Mouse (Mus musculus): ENCODE measurements around the gene Ddr2. TPM values are rescaled to one million over a fixed set of nuclear protein-coding genes. Genes with fewer than 3 reads are reported as not detected.

The Ddr2 gene
- polyA plus RNA-seq (2015; fragmentation: Nextera tagmentation; extraction: Ambion mirVana): 1.1 and 1.3 TPM in 2 replicates

- H3K4me2 ChIP-seq (ENCODE audit: low read depth, low read length): no peak within 1 kb of the TSS
- H3K9me3 ChIP-seq (replicated peaks; ENCODE audit: control insufficient read depth, low read length): no peaks in the 10 kb centered on the region
- no peak within 1 kb of the TSS for H3K4me3 ChIP-seq (ENCODE audit: low read depth, low read length)
- H3K9ac ChIP-seq (ENCODE audit: low read depth, low read length): no peak within 1 kb of the TSS
- H3K27ac ChIP-seq (ENCODE audit: low read length): no peak within 1 kb of the TSS
- no peaks in the 10 kb centered on the region for H3K27me3 ChIP-seq (ENCODE audit: control insufficient read depth, insufficient read depth, low read depth, low read length)
- WGBS (ENCODE audit: insufficient replicate concordance): 62% methylated on average over 17 of the region's 17 CpGs
- no peaks in the 10 kb centered on the region for H3K4me1 ChIP-seq (ENCODE audit: control insufficient read depth, low read depth, low read length)
- no peaks in the 10 kb centered on the region for H3K36me3 ChIP-seq (ENCODE audit: control insufficient read depth, insufficient read depth)
- no peak for ATAC-seq (ENCODE audit: low read depth)
Measured at GRCm38 (mm10) chr1:170110516-170111332, at the start of gene Ddr2. TSS of gene Ddr2 (minus strand) at chr1:170110762.

DNA sequence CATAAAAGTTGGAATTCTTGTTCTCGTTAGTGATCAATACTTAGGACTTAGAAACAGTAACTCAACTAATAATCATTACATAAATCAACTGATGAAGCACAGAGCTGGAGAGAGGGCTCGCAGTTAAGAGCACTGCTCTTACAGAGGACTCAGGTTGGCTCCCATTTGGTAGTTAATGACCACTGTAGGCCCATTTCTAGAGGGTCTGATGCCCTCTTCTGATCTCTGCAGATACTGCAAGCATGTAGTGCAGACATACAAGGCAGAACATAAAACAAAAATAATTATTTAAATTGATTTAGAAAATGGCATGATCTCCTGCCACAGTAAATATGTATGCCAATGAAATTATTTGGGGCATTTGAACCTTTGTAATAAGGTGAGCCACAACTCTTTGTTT lies 49.1 kb upstream of the Ddr2 start:
- 87% methylated on average over 2 of the region's 2 CpGs for WGBS (ENCODE audit: insufficient replicate concordance)
- Histone ChIP-seq H3K4me2 (ENCODE audit: low read depth, low read length) (no peak overlapping the region), H3K36me3 (ENCODE audit: control insufficient read depth, insufficient read depth) (peaks cover 11% of the 10 kb centered on the region), H3K4me1 (ENCODE audit: control insufficient read depth, low read depth, low read length) (peaks cover 8% of the 10 kb centered on the region), H3K9me3 (replicated peaks; ENCODE audit: control insufficient read depth, low read length) (no peaks in the 10 kb centered on the region), H3K4me3 (ENCODE audit: low read depth, low read length) (no peak overlapping the region), H3K27me3 (ENCODE audit: control insufficient read depth, insufficient read depth, low read depth, low read length) (no peaks in the 10 kb centered on the region), H3K27ac (ENCODE audit: low read length) (no peak overlapping the region), H3K9ac (ENCODE audit: low read depth, low read length) (no peak overlapping the region)
- ATAC-seq (ENCODE audit: low read depth): no peak

GRCm38 (mm10) chr1:170155761-170156160 lies 45.2 kb upstream of the Ddr2 start:
- Histone ChIP-seq H3K36me3 (ENCODE audit: control insufficient read depth, insufficient read depth) (peaks cover 11% of the 10 kb centered on the region), H3K27me3 (ENCODE audit: control insufficient read depth, insufficient read depth, low read depth, low read length) (no peaks in the 10 kb centered on the region), H3K9ac (ENCODE audit: low read depth, low read length) (no peak overlapping the region), H3K27ac (ENCODE audit: low read length) (no peak overlapping the region), H3K4me3 (ENCODE audit: low read depth, low read length) (no peak overlapping the region), H3K4me2 (ENCODE audit: low read depth, low read length) (no peak overlapping the region), H3K9me3 (replicated peaks; ENCODE audit: control insufficient read depth, low read length) (no peaks in the 10 kb centered on the region), H3K4me1 (ENCODE audit: control insufficient read depth, low read depth, low read length) (no peaks in the 10 kb centered on the region)
- no peak for ATAC-seq (ENCODE audit: low read depth)
- WGBS (ENCODE audit: insufficient replicate concordance): 79% methylated on average over 5 of the region's 5 CpGs

- Histone ChIP-seq H3K27ac (ENCODE audit: low read length) (no peak overlapping the region), H3K4me1 (ENCODE audit: control insufficient read depth, low read depth, low read length) (no peaks in the 10 kb centered on the region), H3K27me3 (ENCODE audit: control insufficient read depth, insufficient read depth, low read depth, low read length) (no peaks in the 10 kb centered on the region), H3K4me3 (ENCODE audit: low read depth, low read length) (no peak overlapping the region), H3K9me3 (replicated peaks; ENCODE audit: control insufficient read depth, low read length) (no peaks in the 10 kb centered on the region), H3K36me3 (ENCODE audit: control insufficient read depth, insufficient read depth) (peaks cover 11% of the 10 kb centered on the region), H3K9ac (ENCODE audit: low read depth, low read length) (no peak overlapping the region), H3K4me2 (ENCODE audit: low read depth, low read length) (no peak overlapping the region)
- ATAC-seq (ENCODE audit: low read depth): no peak
- WGBS (ENCODE audit: insufficient replicate concordance): 80% methylated on average over 2 of the region's 2 CpGs
Measured at GRCm38 (mm10) chr1:170155298-170155697, 44.7 kb upstream of the Ddr2 start.

GRCm38 (mm10) chr1:170153986-170154385 lies 43.4 kb upstream of the Ddr2 start:
- peaks cover 15% of the 10 kb centered on the region for H3K36me3 ChIP-seq (ENCODE audit: control insufficient read depth, insufficient read depth)
- ATAC-seq (ENCODE audit: low read depth): no peak
- WGBS (ENCODE audit: insufficient replicate concordance): 86% methylated on average over 8 of the region's 8 CpGs

GRCm38 (mm10) chr1:170152552-170152951 lies 42.0 kb upstream of the Ddr2 start:
- no peak overlapping the region for H3K9ac ChIP-seq (ENCODE audit: low read depth, low read length)
- peaks cover 12% of the 10 kb centered on the region for H3K4me1 ChIP-seq (ENCODE audit: control insufficient read depth, low read depth, low read length)
- no peaks in the 10 kb centered on the region for H3K9me3 ChIP-seq (replicated peaks; ENCODE audit: control insufficient read depth, low read length)
- H3K27ac ChIP-seq (ENCODE audit: low read length): no peak overlapping the region
- H3K4me2 ChIP-seq (ENCODE audit: low read depth, low read length): no peak overlapping the region
- no peak overlapping the region for H3K4me3 ChIP-seq (ENCODE audit: low read depth, low read length)
- no peak for ATAC-seq (ENCODE audit: low read depth)
- no peaks in the 10 kb centered on the region for H3K27me3 ChIP-seq (ENCODE audit: control insufficient read depth, insufficient read depth, low read depth, low read length)
- H3K36me3 ChIP-seq (ENCODE audit: control insufficient read depth, insufficient read depth): peaks cover 14% of the 10 kb centered on the region
- WGBS (ENCODE audit: insufficient replicate concordance): 78% methylated on average over 2 of the region's 2 CpGs

More at GRCm38 (mm10) chr1:170153986-170154385, 43.4 kb upstream of the Ddr2 start:
- no peak overlapping the region for H3K4me3 ChIP-seq (ENCODE audit: low read depth, low read length)
- no peaks in the 10 kb centered on the region for H3K9me3 ChIP-seq (replicated peaks; ENCODE audit: control insufficient read depth, low read length)
- H3K27ac ChIP-seq (ENCODE audit: low read length): no peak overlapping the region
- H3K27me3 ChIP-seq (ENCODE audit: control insufficient read depth, insufficient read depth, low read depth, low read length): no peaks in the 10 kb centered on the region
- no peak overlapping the region for H3K4me2 ChIP-seq (ENCODE audit: low read depth, low read length)
- no peak overlapping the region for H3K9ac ChIP-seq (ENCODE audit: low read depth, low read length)
- H3K4me1 ChIP-seq (ENCODE audit: control insufficient read depth, low read depth, low read length): peaks cover 2% of the 10 kb centered on the region

- no peaks in the 10 kb centered on the region for H3K27me3 ChIP-seq (ENCODE audit: control insufficient read depth, insufficient read depth, low read depth, low read length)
- H3K9ac ChIP-seq (ENCODE audit: low read depth, low read length): no peak overlapping the region
- H3K4me3 ChIP-seq (ENCODE audit: low read depth, low read length): no peak overlapping the region
- no peaks in the 10 kb centered on the region for H3K9me3 ChIP-seq (replicated peaks; ENCODE audit: control insufficient read depth, low read length)
- no peak for ATAC-seq (ENCODE audit: low read depth)
- H3K4me2 ChIP-seq (ENCODE audit: low read depth, low read length): no peak overlapping the region
- 82% methylated on average over 6 of the region's 6 CpGs for WGBS (ENCODE audit: insufficient replicate concordance)
- H3K4me1 ChIP-seq (ENCODE audit: control insufficient read depth, low read depth, low read length): peaks cover 14% of the 10 kb centered on the region
- H3K36me3 ChIP-seq (ENCODE audit: control insufficient read depth, insufficient read depth): peaks cover 13% of the 10 kb centered on the region
- H3K27ac ChIP-seq (ENCODE audit: low read length): no peak overlapping the region
Measured at GRCm38 (mm10) chr1:170150870-170151269, 40.3 kb upstream of the Ddr2 start.

DNA sequence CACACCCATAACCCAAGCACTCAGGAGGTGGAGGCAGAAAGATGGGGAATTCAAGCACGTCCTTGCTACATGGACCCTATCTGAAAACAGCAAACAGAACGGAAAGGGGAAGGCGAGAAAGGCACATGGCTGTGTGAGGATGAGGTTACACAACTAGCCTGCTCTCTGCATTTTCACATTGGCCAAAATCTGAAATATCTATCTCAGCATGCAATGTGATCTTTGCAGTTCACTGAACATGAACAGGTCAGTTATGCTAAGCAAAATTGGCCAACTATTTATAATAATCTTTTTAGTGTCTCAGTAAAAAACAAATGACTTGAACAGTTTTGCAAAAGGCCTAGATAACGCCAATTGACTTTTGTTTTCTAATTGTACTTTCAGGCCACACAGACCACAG lies 39.2 kb upstream of the Ddr2 start:
- no peak for ATAC-seq (ENCODE audit: low read depth)
- Histone ChIP-seq H3K9ac (ENCODE audit: low read depth, low read length) (no peak overlapping the region), H3K4me3 (ENCODE audit: low read depth, low read length) (no peak overlapping the region), H3K27ac (ENCODE audit: low read length) (no peak overlapping the region), H3K9me3 (replicated peaks; ENCODE audit: control insufficient read depth, low read length) (no peaks in the 10 kb centered on the region), H3K4me2 (ENCODE audit: low read depth, low read length) (no peak overlapping the region), H3K4me1 (ENCODE audit: control insufficient read depth, low read depth, low read length) (peaks cover 14% of the 10 kb centered on the region), H3K36me3 (ENCODE audit: control insufficient read depth, insufficient read depth) (peaks cover 10% of the 10 kb centered on the region), H3K27me3 (ENCODE audit: control insufficient read depth, insufficient read depth, low read depth, low read length) (no peaks in the 10 kb centered on the region)
- 54% methylated on average over 4 of the region's 4 CpGs for WGBS (ENCODE audit: insufficient replicate concordance)

GRCm38 (mm10) chr1:170148536-170148935 lies 38.0 kb upstream of the Ddr2 start:
- H3K4me1 ChIP-seq (ENCODE audit: control insufficient read depth, low read depth, low read length): peaks cover 14% of the 10 kb centered on the region
- H3K36me3 ChIP-seq (ENCODE audit: control insufficient read depth, insufficient read depth): peaks cover 10% of the 10 kb centered on the region
- no peak overlapping the region for H3K9ac ChIP-seq (ENCODE audit: low read depth, low read length)
- WGBS (ENCODE audit: insufficient replicate concordance): 27% methylated on average over 6 of the region's 6 CpGs
- ATAC-seq (ENCODE audit: low read depth): peak; percentile 83
- H3K9me3 ChIP-seq (replicated peaks; ENCODE audit: control insufficient read depth, low read length): no peaks in the 10 kb centered on the region
- H3K4me2 ChIP-seq (ENCODE audit: low read depth, low read length): no peak overlapping the region
- H3K27ac ChIP-seq (ENCODE audit: low read length): peak overlapping the region; percentile 73
- H3K4me3 ChIP-seq (ENCODE audit: low read depth, low read length): no peak overlapping the region
- H3K27me3 ChIP-seq (ENCODE audit: control insufficient read depth, insufficient read depth, low read depth, low read length): no peaks in the 10 kb centered on the region

Measured in liver, embryonic 16.5 days (tissue).